Mouse (Mus musculus): ENCODE measurements around the gene Tnrc6c. TPM values are rescaled to one million over a fixed set of nuclear protein-coding genes. Genes with fewer than 3 reads are reported as not detected.

The Tnrc6c gene
- polyA plus RNA-seq (2015; fragmentation: Nextera tagmentation; extraction: Ambion mirVana) = 21.2 and 21.9 TPM in 2 replicates

GRCm38 (mm10) chr11:117653491-117654351 lies at the start of gene Tnrc6c:
TSS of gene Tnrc6c (plus strand) at chr11:117654289.

GRCm38 (mm10) chr11:117781993-117782704 lies 128.1 kb downstream of the Tnrc6c start, which contains the start of the genes Tmc8 and Tmc6:
TSS of gene Tmc8 (plus strand) at chr11:117782076.
TSS of gene Tmc6 (minus strand) at chr11:117782198.

GRCm38 (mm10) chr11:117797511-117798159 lies 143.5 kb downstream of the Tnrc6c start, which contains the start of gene 6030468B19Rik:
TSS of gene 6030468B19Rik (plus strand) at chr11:117797660.

GRCm38 (mm10) chr11:117809407-117810311 lies 155.6 kb downstream of the Tnrc6c start, which contains the start of the genes Gm20708 and Syngr2:
TSS of gene Gm20708 (plus strand) at chr11:117809668.
TSS of gene Syngr2 (plus strand) at chr11:117809668.

Other genes starting within 250 kb of the Tnrc6c start
- gene Gm11733, start 169.9 kb upstream of the Tnrc6c start, polyA plus RNA-seq (2015; fragmentation: Nextera tagmentation; extraction: Ambion mirVana) = not detected in 2 replicates
- 0.50 and 0.93 TPM in 2 replicates for gene Tmc8, start 127.8 kb downstream of the Tnrc6c start, polyA plus RNA-seq (2015; fragmentation: Nextera tagmentation; extraction: Ambion mirVana)
- gene Tmc6, start 127.9 kb downstream of the Tnrc6c start, polyA plus RNA-seq (2015; fragmentation: Nextera tagmentation; extraction: Ambion mirVana) = 4.0 and 5.3 TPM in 2 replicates
- not detected in 2 replicates for gene 6030468B19Rik, start 143.4 kb downstream of the Tnrc6c start, polyA plus RNA-seq (2015; fragmentation: Nextera tagmentation; extraction: Ambion mirVana)
- gene Gm20708, start 155.4 kb downstream of the Tnrc6c start, polyA plus RNA-seq (2015; fragmentation: Nextera tagmentation; extraction: Ambion mirVana) = 1.5 and 2.5 TPM in 2 replicates
- gene Syngr2, start 155.4 kb downstream of the Tnrc6c start, polyA plus RNA-seq (2015; fragmentation: Nextera tagmentation; extraction: Ambion mirVana) = 21.2 and 22.2 TPM in 2 replicates
- 7.0 and 8.4 TPM in 2 replicates for gene Afmid, start 171.6 kb downstream of the Tnrc6c start, polyA plus RNA-seq (2015; fragmentation: Nextera tagmentation; extraction: Ambion mirVana)
- 6.9 and 12.0 TPM in 2 replicates for gene Tk1, start 171.8 kb downstream of the Tnrc6c start, polyA plus RNA-seq (2015; fragmentation: Nextera tagmentation; extraction: Ambion mirVana)
- 18.7 and 20.4 TPM in 2 replicates for gene Birc5, start 195.0 kb downstream of the Tnrc6c start, polyA plus RNA-seq (2015; fragmentation: Nextera tagmentation; extraction: Ambion mirVana)
- 0.15 and 0.20 TPM in 2 replicates for gene Tmem235, start 206.5 kb downstream of the Tnrc6c start, polyA plus RNA-seq (2015; fragmentation: Nextera tagmentation; extraction: Ambion mirVana)
- gene Tha1, start 219.2 kb downstream of the Tnrc6c start, polyA plus RNA-seq (2015; fragmentation: Nextera tagmentation; extraction: Ambion mirVana) = 4.4 and 5.4 TPM in 2 replicates

All from neural tube, postnatal 0 days (tissue).